Mouse (Mus musculus): ENCODE data around the gene Klc1. TPM values are rescaled to one million over a fixed set of nuclear protein-coding genes. Genes with fewer than 3 reads are reported as not detected.
"Not testable (repeated sequence)": the region's sequence is repeated elsewhere in the genome, so short reads cannot be mapped to it uniquely, and the experiment has no call there.

Gene Klc1
- total RNA-seq (2014; rRNA removed) (596 and 608 TPM in 2 replicates), polyA plus RNA-seq (2015; fragmentation: Nextera tagmentation; extraction: Ambion mirVana) (592 and 640 TPM in 2 replicates)

DNA sequence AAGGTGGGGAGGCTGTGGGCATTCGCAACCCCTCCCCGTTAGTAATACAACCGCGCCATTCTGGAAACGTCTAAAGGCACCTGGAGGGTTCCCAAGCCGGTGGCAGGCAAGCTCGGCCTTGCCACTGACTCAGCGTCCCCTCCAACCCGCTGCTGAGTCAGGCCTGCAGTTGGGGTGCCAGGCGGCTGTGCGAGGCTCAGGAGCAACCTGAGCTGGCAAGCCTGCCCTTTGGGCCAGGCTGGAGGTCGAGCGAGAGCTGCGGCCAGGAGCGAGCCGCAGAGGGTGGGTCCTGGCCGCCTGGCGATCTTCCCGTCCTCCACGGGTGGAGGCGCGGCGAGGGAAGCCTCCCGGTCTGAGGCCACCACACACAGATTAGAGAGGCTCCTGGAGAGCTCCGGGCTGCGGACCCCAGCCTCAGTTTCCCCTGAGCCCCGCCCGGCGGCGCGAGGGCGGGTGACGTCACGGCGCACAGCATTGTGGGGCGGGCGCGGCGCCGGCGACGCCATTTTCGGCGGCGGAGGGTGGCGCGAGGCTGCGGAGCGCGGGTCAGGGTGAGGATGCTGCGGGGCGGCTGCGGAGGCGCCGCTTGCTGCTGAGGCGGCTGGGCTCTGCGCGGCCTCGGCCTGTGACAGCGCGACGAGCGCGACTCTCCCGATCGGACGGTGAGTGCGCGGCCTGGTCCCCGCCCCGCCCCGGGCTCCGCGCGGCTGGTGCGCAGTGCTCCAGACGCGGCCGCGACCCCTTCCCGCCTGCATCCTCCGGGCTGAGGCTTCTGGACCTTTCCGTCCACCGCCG, at the start of gene Klc1:
Klc1 (plus strand) TSS at position 469 of the 795 bp plus-strand sequence.
- WGBS, result 4% methylated on average over 72 of the region's 85 CpGs
- no peaks in the 10 kb centered on the region for H3K27me3 ChIP-seq (ENCODE audit: insufficient read depth, low read length)
- peaks cover 18% of the 10 kb centered on the region for H3K4me1 ChIP-seq (ENCODE audit: insufficient read depth)
- H3K4me3 ChIP-seq (ENCODE audit: low read depth, low read length), result peak within 1 kb of the TSS; percentile 96
- H3K9ac ChIP-seq, result peak within 1 kb of the TSS; percentile 99
- peak within 1 kb of the TSS; percentile 95 for H3K27ac ChIP-seq (ENCODE audit: low read depth, low read length)
- H3K4me2 ChIP-seq (ENCODE audit: low read depth), result peak within 1 kb of the TSS; percentile 98
- peak; percentile 90 for ATAC-seq
- DNase-seq, result peak; percentile 91
- H3K9me3 ChIP-seq (ENCODE audit: low read length), result no peaks in the 10 kb centered on the region
- no peak for TF ChIP-seq CTCF (IDR thresholded peaks at IDR 0.05; ENCODE audit: low read depth)
- H3K36me3 ChIP-seq (ENCODE audit: insufficient read depth), result peaks cover 10% of the 10 kb centered on the region; the same call in 1 of the 2 replicates

DNA sequence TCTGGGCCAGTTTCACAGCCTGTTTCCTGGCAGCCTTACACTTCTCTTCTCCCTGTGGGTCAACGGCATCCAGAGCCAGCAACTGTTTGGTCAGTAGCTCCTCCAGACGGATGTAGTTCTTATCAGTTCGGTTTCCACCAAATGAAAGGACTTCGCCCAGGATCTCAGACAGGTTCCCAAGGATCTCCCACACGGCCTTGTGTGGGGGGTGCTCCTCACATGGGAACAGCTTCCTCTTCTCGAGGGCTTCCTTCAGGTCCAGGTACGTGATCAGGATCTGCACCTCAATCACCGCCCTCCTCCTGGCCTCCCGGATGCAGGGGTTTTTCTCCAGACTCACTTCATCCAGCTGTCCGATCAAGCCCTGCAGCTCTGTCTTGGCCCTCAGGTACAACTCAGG, 48.6 kb upstream of the Klc1 start:
- Histone ChIP-seq H3K9me3 (ENCODE audit: low read length) (no peaks in the 10 kb centered on the region), H3K27ac (ENCODE audit: low read depth, low read length) (no peak overlapping the region), H3K4me2 (ENCODE audit: low read depth) (no peak overlapping the region), H3K36me3 (ENCODE audit: insufficient read depth) (peaks cover 40% of the 10 kb centered on the region), H3K27me3 (ENCODE audit: insufficient read depth, low read length) (no peaks in the 10 kb centered on the region), H3K9ac (no peak overlapping the region), H3K4me1 (ENCODE audit: insufficient read depth) (peaks cover 13% of the 10 kb centered on the region), H3K4me3 (ENCODE audit: low read depth, low read length) (no peak overlapping the region)
- TF ChIP-seq CTCF (IDR thresholded peaks at IDR 0.05; ENCODE audit: low read depth), result no peak
- DNase-seq, result no peak
- WGBS, result 87% methylated on average over 10 of the region's 10 CpGs
- ATAC-seq, result no peak

DNA sequence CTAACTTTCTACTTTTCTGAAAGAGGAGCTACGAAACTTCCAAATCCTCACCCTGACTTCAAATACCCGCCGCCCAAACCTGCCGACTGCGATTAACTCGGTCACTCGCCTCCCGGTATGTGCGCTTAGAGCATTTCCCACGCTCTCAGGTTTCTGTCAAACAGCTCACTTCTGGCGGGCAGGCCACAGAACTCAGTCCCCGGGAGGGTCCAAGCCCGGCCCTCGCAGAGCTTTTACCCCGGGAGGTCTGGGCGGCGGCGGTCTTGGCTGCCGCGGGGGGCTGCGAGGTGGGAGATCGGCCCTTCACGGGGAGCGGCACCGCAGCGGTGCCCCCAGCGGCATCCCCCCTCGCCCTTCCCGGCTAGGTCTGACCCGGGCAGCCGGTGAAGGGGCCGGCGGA, 46.2 kb upstream of the Klc1 start:
- Histone ChIP-seq H3K4me1 (ENCODE audit: insufficient read depth) (peaks cover 13% of the 10 kb centered on the region), H3K27ac (ENCODE audit: low read depth, low read length) (peak overlapping the region; percentile 85), H3K36me3 (ENCODE audit: insufficient read depth) (peaks cover 32% of the 10 kb centered on the region), H3K4me3 (ENCODE audit: low read depth, low read length) (peak overlapping the region; percentile 95), H3K4me2 (ENCODE audit: low read depth) (peak overlapping the region; percentile 75), H3K9me3 (ENCODE audit: low read length) (no peaks in the 10 kb centered on the region), H3K27me3 (ENCODE audit: insufficient read depth, low read length) (no peaks in the 10 kb centered on the region), H3K9ac (peak overlapping the region; percentile 80)
- 2% methylated on average over 32 of the region's 33 CpGs for WGBS
- DNase-seq (no peak), ATAC-seq (peak; percentile 23)
- no peak for TF ChIP-seq CTCF (IDR thresholded peaks at IDR 0.05; ENCODE audit: low read depth)

DNA sequence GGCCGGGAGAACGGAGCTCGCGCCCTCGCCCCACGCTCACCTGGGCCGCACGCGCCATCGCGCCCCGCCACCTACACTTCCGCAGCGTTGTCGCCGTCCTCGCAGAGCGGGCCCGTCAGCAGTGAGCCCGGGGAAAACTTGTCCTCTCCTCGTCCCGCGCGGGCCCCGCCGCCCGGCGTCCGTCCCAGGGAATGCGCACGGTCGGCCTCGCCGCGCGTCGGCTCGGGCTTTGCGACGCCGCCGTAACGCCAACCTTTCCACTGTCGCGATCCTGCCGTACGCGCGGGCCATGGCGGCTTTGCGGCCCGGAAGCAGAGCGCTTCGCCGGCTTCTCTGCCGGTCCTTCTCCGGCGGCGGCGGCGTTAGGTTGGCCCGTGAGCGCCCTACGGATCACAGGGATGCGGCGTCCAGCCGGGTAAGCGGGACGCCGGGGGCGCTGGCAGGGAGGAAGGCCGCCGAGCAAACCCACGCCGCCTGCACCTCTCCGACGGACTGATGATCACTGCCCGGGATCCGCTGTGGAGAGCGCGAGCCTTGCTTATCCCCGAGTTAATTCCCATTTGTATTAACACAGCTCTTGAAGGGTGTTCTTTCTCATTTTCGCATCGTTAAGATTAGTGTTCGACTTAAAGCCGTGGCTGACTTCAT, 45.5 kb upstream of the Klc1 start, which contains the start of the genes Bag5 and Apopt1:
Bag5 (minus strand) TSS at position 254 of the 648 bp plus-strand sequence.
Apopt1 (plus strand) TSS at position 258 of the 648 bp plus-strand sequence.
- Histone ChIP-seq H3K4me2 (ENCODE audit: low read depth) (peak within 1 kb of the TSS; percentile 75), H3K27me3 (ENCODE audit: insufficient read depth, low read length) (no peaks in the 10 kb centered on the region), H3K9ac (peak within 1 kb of the TSS; percentile 80), H3K27ac (ENCODE audit: low read depth, low read length) (peak within 1 kb of the TSS; percentile 85), H3K9me3 (ENCODE audit: low read length) (no peaks in the 10 kb centered on the region), H3K4me1 (ENCODE audit: insufficient read depth) (peaks cover 13% of the 10 kb centered on the region), H3K36me3 (ENCODE audit: insufficient read depth) (peaks cover 28% of the 10 kb centered on the region), H3K4me3 (ENCODE audit: low read depth, low read length) (peak within 1 kb of the TSS; percentile 95)
- WGBS, result under 1% methylated on average over 84 of the region's 86 CpGs
- peak; percentile 62 for TF ChIP-seq CTCF (IDR thresholded peaks at IDR 0.05; ENCODE audit: low read depth)
- DNase-seq (peak; percentile 96), ATAC-seq (peak; percentile 99)

DNA sequence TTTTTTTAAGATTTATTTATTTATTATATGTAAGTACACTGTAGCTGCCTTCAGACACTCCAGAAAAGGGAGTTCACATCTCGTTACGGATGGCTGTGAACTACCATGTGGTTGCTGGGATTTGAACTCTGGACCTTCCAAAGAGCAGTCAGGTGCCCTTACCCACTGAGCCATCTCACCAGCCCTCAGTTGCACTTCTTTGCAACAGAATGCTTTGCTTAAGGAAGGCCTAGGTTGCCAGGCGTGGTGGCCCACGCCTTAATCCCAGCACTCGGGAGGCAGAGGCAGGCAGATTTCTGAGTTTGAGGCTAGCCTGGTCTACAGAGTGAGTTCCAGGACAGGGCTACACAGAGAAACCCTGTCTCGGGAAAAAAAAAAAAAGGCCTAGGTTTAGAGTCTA, 44.8 kb upstream of the Klc1 start:
- Histone ChIP-seq H3K4me2 (ENCODE audit: low read depth) (peak overlapping the region; percentile 75), H3K36me3 (ENCODE audit: insufficient read depth) (peaks cover 23% of the 10 kb centered on the region), H3K4me1 (ENCODE audit: insufficient read depth) (peaks cover 13% of the 10 kb centered on the region), H3K4me3 (ENCODE audit: low read depth, low read length) (peak overlapping the region; percentile 95)
- 77% methylated on average over 6 of the region's 6 CpGs for WGBS
- H3K9ac ChIP-seq; H3K27me3 ChIP-seq (ENCODE audit: insufficient read depth, low read length); H3K9me3 ChIP-seq (ENCODE audit: low read length); H3K27ac ChIP-seq (ENCODE audit: low read depth, low read length); ATAC-seq; DNase-seq: not testable (repeated sequence)

DNA sequence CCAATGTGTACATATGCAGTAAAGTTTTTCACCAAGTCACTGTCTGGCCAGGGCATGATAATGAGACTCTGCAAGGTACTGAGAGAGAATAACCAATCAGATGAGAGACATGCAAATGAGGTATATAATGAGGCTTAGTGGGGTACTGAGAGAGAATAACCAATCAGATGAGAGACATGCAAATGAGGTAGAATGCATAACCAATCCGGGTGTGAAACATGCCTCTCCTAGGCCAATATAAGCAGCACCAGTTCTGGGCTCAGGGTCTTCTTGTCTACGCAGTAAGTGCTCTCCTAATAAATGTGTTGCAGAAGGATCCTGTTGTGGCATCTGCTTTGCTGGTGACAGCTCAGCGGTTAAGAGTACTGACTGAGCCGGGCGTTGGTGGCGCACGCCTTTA, 42.1 kb upstream of the Klc1 start:
- Histone ChIP-seq H3K4me2 (ENCODE audit: low read depth) (no peak overlapping the region), H3K9ac (no peak overlapping the region), H3K27ac (ENCODE audit: low read depth, low read length) (no peak overlapping the region), H3K27me3 (ENCODE audit: insufficient read depth, low read length) (no peaks in the 10 kb centered on the region), H3K36me3 (ENCODE audit: insufficient read depth) (no peaks in the 10 kb centered on the region), H3K9me3 (ENCODE audit: low read length) (no peaks in the 10 kb centered on the region), H3K4me3 (ENCODE audit: low read depth, low read length) (no peak overlapping the region), H3K4me1 (ENCODE audit: insufficient read depth) (peaks cover 13% of the 10 kb centered on the region)
- 98% methylated on average over 7 of the region's 7 CpGs for WGBS
- no peak for ATAC-seq
- DNase-seq, result no peak
- TF ChIP-seq CTCF (IDR thresholded peaks at IDR 0.05; ENCODE audit: low read depth), result no peak

DNA sequence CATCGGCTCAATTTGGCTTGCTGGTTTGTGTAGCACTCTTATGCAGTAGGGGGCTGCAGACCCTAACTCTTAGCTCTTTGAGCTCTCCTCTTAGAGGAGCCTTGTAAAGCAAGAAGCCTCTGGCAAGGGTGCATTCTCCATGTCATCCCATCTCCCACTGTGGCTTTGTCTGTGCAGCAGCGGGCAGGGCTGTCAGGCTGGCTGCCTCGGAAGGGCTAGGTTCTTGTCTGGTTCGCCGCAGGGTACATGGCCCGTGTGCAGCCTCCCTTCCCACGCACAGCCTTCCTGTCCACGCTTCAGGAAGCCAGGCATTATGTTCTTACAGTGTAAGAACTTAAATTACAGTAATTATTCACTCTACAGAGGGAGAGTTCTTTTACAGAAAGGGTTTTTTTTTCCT, 40.0 kb upstream of the Klc1 start:
- 0 out of 2 replicates have a peak overlapping the region, but pooled peaks have one; percentile 14 for H3K9ac ChIP-seq
- no peak for TF ChIP-seq CTCF (IDR thresholded peaks at IDR 0.05; ENCODE audit: low read depth)
- 0 out of 2 replicates have a peak, but pooled peaks cover 7% of the 10 kb centered on the region for H3K4me1 ChIP-seq (ENCODE audit: insufficient read depth)
- 18% methylated on average over 8 of the region's 8 CpGs for WGBS
- H3K36me3 ChIP-seq (ENCODE audit: insufficient read depth), result no peaks in the 10 kb centered on the region
- no peak overlapping the region for H3K4me3 ChIP-seq (ENCODE audit: low read depth, low read length)
- no peak overlapping the region for H3K4me2 ChIP-seq (ENCODE audit: low read depth)
- no peaks in the 10 kb centered on the region for H3K9me3 ChIP-seq (ENCODE audit: low read length)
- no peak for DNase-seq
- H3K27ac ChIP-seq (ENCODE audit: low read depth, low read length), result peak overlapping the region; percentile 77
- ATAC-seq, result peak; percentile 60; the same call in 1 of the 2 replicates
- H3K27me3 ChIP-seq (ENCODE audit: insufficient read depth, low read length), result no peaks in the 10 kb centered on the region
